Mouse (Mus musculus) right cerebral cortex, postnatal 4 days (tissue): ENCODE data around the gene Cecr2.
"Not testable (repeated sequence)": the region's sequence is repeated elsewhere in the genome, so short reads cannot be mapped to it uniquely, and the experiment has no call there.

ENCODE experiments used
- DNase-seq: peaks from one replicate; pipeline ENCODE4 v3.0.0-alpha.2; 2022

Gene Cecr2

GRCm38 (mm10) chr6:120773763-120774162, 107.6 kb downstream of the Cecr2 start:
- DNase-seq = no peak

GRCm38 (mm10) chr6:120776286-120776685, 110.1 kb downstream of the Cecr2 start:
- no peak for DNase-seq

DNA sequence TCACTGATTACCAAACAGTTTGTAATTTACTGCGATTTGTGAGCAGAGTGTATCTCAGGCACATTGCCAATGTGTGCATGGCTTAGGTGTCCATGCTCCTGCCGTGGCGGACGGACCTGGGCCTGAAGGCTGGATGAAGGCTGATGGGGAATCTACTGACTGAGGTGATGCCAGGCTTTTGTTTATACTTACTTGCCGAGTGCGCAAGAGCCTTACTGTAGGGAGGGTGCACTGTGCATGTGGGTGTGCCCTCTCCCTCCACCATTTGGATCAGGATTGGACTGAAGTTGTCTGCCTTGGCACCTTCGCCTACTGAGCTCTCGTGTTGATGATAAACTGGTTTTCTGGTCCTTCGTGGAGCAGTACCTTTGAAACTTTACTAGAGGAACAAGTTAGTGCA, 111.4 kb downstream of the Cecr2 start:
- DNase-seq = no peak

DNA sequence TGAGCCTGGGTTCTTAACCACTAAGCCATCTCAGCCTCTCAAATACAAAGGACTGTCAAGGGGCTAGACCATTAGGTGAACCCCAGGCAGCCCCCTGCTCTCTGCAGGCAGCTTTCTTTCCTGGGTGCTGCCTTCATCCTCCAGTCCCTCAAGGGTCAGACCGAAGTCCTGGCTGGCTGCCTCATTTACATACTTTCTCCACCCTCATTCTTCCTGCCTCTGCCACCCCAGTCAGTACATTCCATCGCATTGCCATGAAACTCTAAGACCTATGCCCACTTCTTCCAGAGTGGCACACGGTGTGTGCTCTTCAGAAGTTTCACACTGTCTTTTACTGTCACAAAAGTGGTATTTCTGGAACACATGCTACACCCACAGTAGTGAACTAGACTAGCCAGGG, 112.1 kb downstream of the Cecr2 start:
- DNase-seq = no peak

DNA sequence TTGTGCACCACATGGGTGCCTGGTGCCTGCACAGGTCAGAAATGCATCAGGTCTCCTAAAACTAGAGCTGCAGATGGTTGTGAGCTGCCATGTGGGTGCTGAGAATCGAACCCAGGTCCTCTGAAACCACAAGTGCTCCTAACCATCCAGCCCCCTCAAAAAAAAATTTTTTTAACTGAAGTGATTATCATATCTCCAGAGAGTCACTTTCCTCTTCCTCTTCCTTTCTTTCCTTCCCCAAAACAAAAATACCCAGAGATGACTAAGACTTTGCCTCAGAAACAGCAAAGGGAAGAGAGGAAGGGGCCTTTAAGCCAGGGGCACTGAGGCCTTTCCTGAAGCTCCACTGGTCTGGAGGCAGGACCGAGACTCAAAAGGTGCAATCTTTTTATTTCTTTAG, 116.8 kb downstream of the Cecr2 start:
- DNase-seq = no peak

DNA sequence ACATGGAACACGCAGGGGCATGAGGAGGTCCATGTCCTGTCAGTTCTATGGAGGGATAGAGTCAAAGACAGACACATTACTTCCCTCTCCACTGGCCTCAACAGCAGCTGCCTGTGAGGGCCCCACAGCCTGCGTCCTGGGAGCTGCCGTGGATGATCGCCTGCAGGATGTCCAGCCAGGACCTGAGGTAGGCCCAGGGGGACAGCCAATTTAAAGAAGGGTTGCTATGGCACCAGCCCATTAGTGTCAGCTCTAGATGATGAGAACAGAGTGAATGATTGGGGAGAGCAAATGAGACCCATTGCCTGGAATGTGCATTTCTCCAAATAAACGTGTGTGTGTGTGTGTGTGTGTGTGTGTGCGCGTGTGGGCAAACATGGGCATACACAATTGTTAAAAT, 118.2 kb downstream of the Cecr2 start:
- DNase-seq = no peak

DNA sequence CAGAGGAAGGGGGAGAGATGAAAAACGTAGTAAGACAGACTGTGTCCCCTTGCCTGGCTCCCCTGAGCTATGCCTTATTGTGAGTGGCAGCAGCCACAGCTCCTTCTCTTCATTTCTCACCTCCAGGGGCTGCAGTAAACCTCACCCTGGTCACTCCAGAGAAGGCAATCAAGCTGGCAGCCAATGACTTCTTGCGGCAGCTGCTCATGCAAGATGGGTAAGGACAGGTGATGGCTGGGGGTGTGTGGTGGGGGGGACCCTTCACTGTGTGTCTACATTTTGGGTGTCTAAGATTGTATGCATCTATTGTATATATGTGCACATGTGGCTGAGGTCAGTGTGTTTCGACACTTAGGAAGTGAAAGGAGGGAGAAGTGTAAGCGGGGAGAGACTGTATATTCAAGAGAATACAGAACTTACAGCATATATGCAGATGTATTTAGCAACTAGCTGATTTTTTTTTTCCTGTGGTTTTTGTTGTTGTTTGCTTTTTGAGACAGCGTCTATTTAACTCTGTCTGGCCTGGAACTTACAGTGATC, 122.0 kb downstream of the Cecr2 start:
- DNase-seq = no peak

DNA sequence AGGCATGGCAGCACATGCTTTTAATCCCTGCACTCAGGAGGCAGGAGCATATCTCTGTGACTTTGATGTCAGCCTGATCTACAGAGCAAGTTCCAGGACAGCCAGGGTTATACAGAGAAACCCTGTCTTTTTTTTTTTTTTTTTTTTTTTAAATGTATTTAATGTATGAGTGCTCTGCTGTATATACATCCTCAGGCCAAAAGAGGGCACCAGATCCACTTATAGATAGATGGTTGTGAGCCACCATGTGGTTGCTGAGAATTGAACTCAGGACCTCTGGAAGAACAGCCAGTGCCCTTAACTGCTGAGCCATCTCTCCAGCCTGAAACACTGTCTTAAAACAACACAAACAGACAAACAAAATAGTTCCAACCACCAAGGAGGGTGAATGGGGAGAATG, 122.7 kb downstream of the Cecr2 start:
- DNase-seq = no peak

GRCm38 (mm10) chr6:120790153-120790552, 124.0 kb downstream of the Cecr2 start:
- no peak for DNase-seq

DNA sequence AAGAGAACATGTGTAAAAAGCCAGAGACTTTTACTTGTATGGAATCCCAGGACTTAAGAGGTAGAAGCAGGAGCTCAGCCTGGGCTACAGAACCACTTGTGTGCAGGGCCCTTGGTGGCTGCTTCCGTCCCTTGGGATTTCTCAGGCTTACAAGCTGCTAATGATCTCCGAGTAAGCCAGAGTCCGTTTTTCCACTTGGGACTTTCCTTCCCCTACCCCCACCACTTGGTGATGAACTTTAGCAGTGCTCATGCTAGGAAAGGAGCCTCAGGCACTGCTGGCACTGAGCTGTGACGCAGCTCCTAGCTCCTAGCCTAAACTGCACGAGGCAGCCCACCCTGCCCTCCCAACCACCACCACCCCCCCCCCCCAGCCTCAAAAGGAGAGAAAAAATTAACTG, 124.5 kb downstream of the Cecr2 start:
- DNase-seq = no peak

DNA sequence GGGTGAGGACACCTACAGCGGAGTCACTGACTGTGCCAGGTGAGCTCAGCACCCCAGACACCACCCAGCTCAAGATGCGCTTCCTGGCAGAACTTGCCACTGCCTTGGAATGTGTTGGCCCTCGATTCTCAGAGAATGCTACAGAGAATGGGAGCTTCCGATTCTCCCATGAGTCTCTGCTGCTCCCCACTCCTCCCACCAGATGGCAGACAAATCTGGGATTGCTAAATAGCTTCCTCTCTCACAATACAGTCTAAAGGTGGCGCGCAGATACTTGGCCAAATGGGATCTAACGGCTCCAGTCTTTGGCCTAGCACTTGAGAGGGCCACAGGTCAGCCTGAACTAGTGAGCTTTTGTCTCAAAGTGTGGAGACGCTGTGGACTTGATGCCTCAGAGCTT, 126.8 kb downstream of the Cecr2 start:
- no peak for DNase-seq

GRCm38 (mm10) chr6:120795422-120796086, 129.4 kb downstream of the Cecr2 start:
- DNase-seq = no peak

- DNase-seq = no peak
These were observed 129.9 kb downstream of the Cecr2 start for GRCm38 (mm10) chr6:120796111-120796510.

- DNase-seq = no peak
These were observed 131.8 kb downstream of the Cecr2 start for GRCm38 (mm10) chr6:120798019-120798418.

- no peak for DNase-seq
These were observed 132.7 kb downstream of the Cecr2 start for GRCm38 (mm10) chr6:120798905-120799304.

DNA sequence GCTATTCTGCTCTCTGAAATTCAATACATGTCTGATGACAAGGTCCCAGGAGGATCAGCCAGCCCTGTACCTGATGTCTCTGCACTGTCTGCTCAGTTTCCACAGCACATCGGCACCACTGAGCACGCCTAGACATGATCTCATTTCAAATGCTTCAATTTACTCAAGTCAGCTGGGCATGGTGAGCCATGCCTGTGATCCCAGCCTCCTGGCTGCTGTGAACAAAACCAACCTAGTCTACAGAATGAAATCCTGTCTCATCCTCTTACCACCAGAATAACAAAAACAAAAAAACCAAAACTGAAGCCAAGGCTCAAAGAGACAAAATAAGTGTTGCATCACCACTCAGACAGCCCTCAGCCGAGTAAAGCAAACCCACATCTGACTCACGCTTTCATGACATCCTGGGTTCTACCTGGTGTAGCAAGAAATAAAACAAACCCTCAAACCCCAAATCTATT, 133.4 kb downstream of the Cecr2 start:
- no peak for DNase-seq

GRCm38 (mm10) chr6:120806999-120807737, 141.0 kb downstream of the Cecr2 start:
- no peak for DNase-seq

DNA sequence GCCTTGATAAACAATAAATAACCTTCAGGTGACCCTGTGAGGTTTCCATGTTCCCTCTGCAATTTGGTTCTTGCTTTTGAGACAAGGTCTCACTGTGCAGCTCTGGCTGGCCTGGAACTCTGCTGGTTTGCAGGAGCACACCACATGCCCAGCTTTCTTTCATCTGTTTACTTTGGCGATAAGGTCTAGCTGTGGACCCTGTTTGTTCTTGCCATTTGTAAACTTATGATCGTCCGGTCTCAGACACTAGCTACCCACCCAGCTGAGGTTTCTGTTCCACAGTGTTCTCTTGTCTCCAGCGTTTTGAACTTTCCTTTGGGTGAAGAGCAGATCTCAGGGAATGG, 141.5 kb downstream of the Cecr2 start:
- DNase-seq = no peak

GRCm38 (mm10) chr6:120811999-120812398, 145.8 kb downstream of the Cecr2 start:
- DNase-seq = not testable (repeated sequence)

- DNase-seq = no peak
These were observed 153.1 kb downstream of the Cecr2 start for GRCm38 (mm10) chr6:120819294-120819693.

- DNase-seq = no peak
These were observed 154.0 kb downstream of the Cecr2 start for GRCm38 (mm10) chr6:120820144-120820543.
